ENCODE assay signal across 8 mouse cellular contexts in genomic region chr3:57625275-57625997, GRCm38 (mm10). TPM values are rescaled to one million over a fixed set of nuclear protein-coding genes. Genes with fewer than 3 reads are reported as not detected.
A peak's percentile ranks its signal among the peaks of the same experiment; 100 is the strongest.
DNase-seq lines count a peak whose midpoint lies in the region; ATAC-seq and TF ChIP-seq lines count a peak whose summit lies in the region.

No protein-coding gene starts in this region.

- TF ChIP-seq CTCF in G1E (IDR thresholded peaks at IDR 0.05; ENCODE audit: low read depth, low read length) = peak; percentile 73
- TF ChIP-seq CTCF in lung, adult 2 months (IDR thresholded peaks at IDR 0.05; ENCODE audit: insufficient read depth, low read length) = no peak
- TF ChIP-seq CTCF in olfactory bulb, adult 2 months (IDR thresholded peaks at IDR 0.05; ENCODE audit: insufficient read depth, low read depth, low read length) = no peak

- peak; percentile 54; the same call in 1 of the 2 replicates for ATAC-seq in G1E (ENCODE audit: extremely low read depth, insufficient number of reproducible peaks, low FRiP score, poor library complexity, severe bottlenecking)
- peak; percentile 92 for ATAC-seq in forebrain, embryonic 16.5 days

- H3K4me2 ChIP-seq in forebrain, embryonic 16.5 days (ENCODE audit: low read length) = peak overlapping the region; percentile 74

- DNase-seq in G1E (ENCODE audit: low spot score) = peak; percentile 6
- peak; percentile 57 for DNase-seq in c-Kit-positive CD71-positive TER-119-positive erythroid progenitor cells, embryonic 14.5 days (ENCODE audit: low spot score)
- peak; percentile 84 for DNase-seq in heart, postnatal 4 days
- DNase-seq in layer of hippocampus, adult 18-20 months (ENCODE audit: low spot score in 2 of 2) = peak; percentile 31 to 81
- peak; percentile 76 for DNase-seq in lung, adult 2 months
- DNase-seq in thymus, postnatal 25 days = peak; percentile 31

- TF ChIP-seq POLR2A in lung, adult 2 months (IDR thresholded peaks at IDR 0.05; ENCODE audit: borderline replicate concordance, extremely low read depth, low read depth, low read length) = no peak
- TF ChIP-seq POLR2A in olfactory bulb, adult 2 months (IDR thresholded peaks at IDR 0.05; ENCODE audit: insufficient read depth, low read depth, low read length) = no peak

- 2% methylated on average over 21 of the region's 21 CpGs for WGBS in forebrain, embryonic 16.5 days
- 28% methylated on average over 21 of the region's 21 CpGs for WGBS in lung, adult 2 months
- WGBS in olfactory bulb, adult 2 months = 4% methylated on average over 21 of the region's 21 CpGs

- H3K4me1 ChIP-seq in G1E (ENCODE audit: insufficient read depth, low read depth, low read length) = no peaks in the 10 kb centered on the region
- H3K4me1 ChIP-seq in forebrain, embryonic 16.5 days (replicated peaks; ENCODE audit: control insufficient read depth, insufficient read depth, low read length) = no peaks in the 10 kb centered on the region
- H3K4me1 ChIP-seq in lung, adult 2 months (ENCODE audit: control insufficient read depth, insufficient read depth, low read length) = no peaks in the 10 kb centered on the region
- peaks cover 3% of the 10 kb centered on the region; the same call in 1 of the 2 replicates for H3K4me1 ChIP-seq in olfactory bulb, adult 2 months (ENCODE audit: control insufficient read depth, insufficient read depth, low read length)

- no peaks in the 10 kb centered on the region for H3K27me3 ChIP-seq in G1E (ENCODE audit: insufficient read depth, low read length)
- no peaks in the 10 kb centered on the region for H3K27me3 ChIP-seq in forebrain, embryonic 16.5 days (replicated peaks; ENCODE audit: control insufficient read depth, insufficient read depth, low read length)

- peak overlapping the region; percentile 49 for H3K9ac ChIP-seq in forebrain, embryonic 16.5 days (replicated peaks; ENCODE audit: low read depth, low read length)

- no peaks in the 10 kb centered on the region for H3K36me3 ChIP-seq in G1E (replicated peaks)
- no peaks in the 10 kb centered on the region for H3K36me3 ChIP-seq in forebrain, embryonic 16.5 days (ENCODE audit: control insufficient read depth, insufficient read depth)

- no peak overlapping the region for H3K4me3 ChIP-seq in G1E (ENCODE audit: low read depth, low read length)
- peak overlapping the region; percentile 42 for H3K4me3 ChIP-seq in forebrain, embryonic 16.5 days (replicated peaks; ENCODE audit: low read length)
- peak overlapping the region; percentile 42 for H3K4me3 ChIP-seq in lung, adult 2 months (replicated peaks; ENCODE audit: extremely low read depth, low read depth, low read length)
- peak overlapping the region; percentile 13; the same call in 1 of the 2 replicates for H3K4me3 ChIP-seq in olfactory bulb, adult 2 months (ENCODE audit: insufficient read depth, low read depth, low read length)

- H3K27ac ChIP-seq in forebrain, embryonic 16.5 days (ENCODE audit: low read length) = peak overlapping the region; percentile 74
- H3K27ac ChIP-seq in olfactory bulb, adult 2 months (ENCODE audit: insufficient read depth, low read depth, low read length) = peak overlapping the region; percentile 49

- no peaks in the 10 kb centered on the region for H3K9me3 ChIP-seq in G1E (replicated peaks)
- H3K9me3 ChIP-seq in forebrain, embryonic 16.5 days (ENCODE audit: control insufficient read depth, low read length) = no peaks in the 10 kb centered on the region

RNA-seq across cellular contexts. Expression of gene Commd2, which starts 26.1 kb away (rescaled TPM):
- total RNA-seq in G1E (2014; fragmentation: Nextera tagmentation) = 15.4 and 20.2 TPM in 2 replicates
- 28.3 and 35.6 TPM in 2 replicates for total RNA-seq in G1E (2017)
- 30.9 and 33.0 TPM in 2 replicates for polyA plus RNA-seq in G1E (2012)
- polyA plus RNA-seq in forebrain, embryonic 16.5 days (2015; fragmentation: Nextera tagmentation; extraction: Ambion mirVana) = 69.9 and 81.0 TPM in 2 replicates
- total RNA-seq in heart, postnatal 4 days (2021) = 10 to 100 TPM; 22.3 to 24.0 TPM
- 10 to 100 TPM; 21.0 to 23.9 TPM for total RNA-seq in layer of hippocampus, adult 18-20 months (2021)
- 19.5 and 23.1 TPM in 2 replicates for polyA plus RNA-seq in lung, adult 2 months (2012; rRNA removed)
- polyA plus RNA-seq in olfactory bulb, adult 2 months (2012; ENCODE audit: insufficient read depth, insufficient read length, low replicate concordance, missing spikeins) = not detected in 2 replicates

RNA-seq across cellular contexts. Expression of gene Wwtr1, which starts 49.7 kb away (rescaled TPM):
- total RNA-seq in G1E (2014; fragmentation: Nextera tagmentation) (not detected in 2 replicates), G1E (2017) (0.05 and 0.06 TPM in 2 replicates)
- not detected in 2 replicates for polyA plus RNA-seq in G1E (2012)
- polyA plus RNA-seq in forebrain, embryonic 16.5 days (2015; fragmentation: Nextera tagmentation; extraction: Ambion mirVana) = 9.9 and 12.3 TPM in 2 replicates
- total RNA-seq in heart, postnatal 4 days (2021) = 10 to 100 TPM; 78.5 to 83.2 TPM
- 10 to 100 TPM; 13.3 to 14.4 TPM for total RNA-seq in layer of hippocampus, adult 18-20 months (2021)
- 55.7 and 58.7 TPM in 2 replicates for polyA plus RNA-seq in lung, adult 2 months (2012; rRNA removed)
- not detected in 2 replicates for polyA plus RNA-seq in olfactory bulb, adult 2 months (2012; ENCODE audit: insufficient read depth, insufficient read length, low replicate concordance, missing spikeins)

Comparison
In these comparisons a context has a peak if more than half of its experiments do, and no peak if none do; other contexts are left out.
1. DNase-seq: peak in every context shown above with its lines; median percentile 84 in heart, postnatal 4 days; 76 in lung, adult 2 months; 57 in c-Kit-positive CD71-positive TER-119-positive erythroid progenitor cells, embryonic 14.5 days; 56 in layer of hippocampus, adult 18-20 months; 31 in thymus, postnatal 25 days; 6 in G1E.
2. RNA of gene Wwtr1, which starts 49.7 kb away (polyA plus RNA-seq): 55.7 to 58.7 TPM in lung, adult 2 months, not detected in olfactory bulb, adult 2 months and 9.9 to 12.3 TPM in forebrain, embryonic 16.5 days; not detected in G1E; every median in the first group is over 10 times any median in the second.